Mouse (Mus musculus) CH12.LX (cell line): ENCODE results near the gene Rexo5. TPM values are rescaled to one million over a fixed set of nuclear protein-coding genes. Genes with fewer than 3 reads are reported as not detected.

Experiments
- DNase-seq: peaks from one replicate; pipeline ENCODE4 v3.0.0-alpha.2; 2013; ENCODE audit errors: extremely low read depth
- H3K27ac ChIP-seq: 2 replicates; pipeline ENCODE4 v1.5.1; 2012; ENCODE audit warnings: low read depth, mild to moderate bottlenecking, control low read depth, moderate library complexity; ENCODE audit not compliant: insufficient read depth
- H3K27me3 ChIP-seq: replicated peaks from 2 replicates; pipeline ENCODE3; 2012; ENCODE audit warnings: inconsistent platforms
- H3K36me3 ChIP-seq, 2 experiments: replicated peaks in 1 of 2; 2 replicates each; pipeline versions ENCODE3 to v1.6.1; 2012; ENCODE audit warnings: inconsistent platforms in 1 of 2, low read length in 1 of 2, mild to moderate bottlenecking in 1 of 2, mixed read lengths in 1 of 2, moderate library complexity in 1 of 2; ENCODE audit not compliant: control insufficient read depth in 1 of 2, insufficient read depth in 1 of 2
- H3K4me1 ChIP-seq, 2 experiments: 2 replicates each; pipeline ENCODE4 v1.6.1; 2012; ENCODE audit warnings: inconsistent platforms in 1 of 2, moderate library complexity in 1 of 2; ENCODE audit not compliant: insufficient read depth in 2 of 2, control insufficient read depth in 1 of 2
- H3K4me2 ChIP-seq: 2 replicates; pipeline ENCODE4 v1.6.1; 2012; ENCODE audit warnings: low read depth, mild to moderate bottlenecking, control low read depth; ENCODE audit not compliant: poor library complexity, insufficient read depth, severe bottlenecking
- H3K4me3 ChIP-seq, 3 experiments: fragments of 150-350 bp in 1 of 3; sonication (generic) in 1 of 3; replicated peaks in 1 of 3; 2 replicates each; pipeline versions ENCODE3 to v1.5.1; 2011 to 2012; ENCODE audit warnings: low read depth in 2 of 3, low read length in 2 of 3, mild to moderate bottlenecking in 2 of 3, moderate library complexity in 2 of 3, control low read depth in 1 of 3, improper control_type of control experiment in 1 of 3, inconsistent platforms in 1 of 3, mixed read lengths in 1 of 3; ENCODE audit not compliant: poor library complexity in 1 of 3
- H3K79me2 ChIP-seq: replicated peaks from 2 replicates; pipeline ENCODE4 v1.6.1; 2012; ENCODE audit warnings: mild to moderate bottlenecking, moderate library complexity; ENCODE audit not compliant: control insufficient read depth, poor library complexity, insufficient read depth, severe bottlenecking; ENCODE audit errors: extremely low read depth
- H3K9ac ChIP-seq: 2 replicates; pipeline ENCODE4 v1.6.1; 2012; ENCODE audit warnings: low read depth, mild to moderate bottlenecking, control low read depth, moderate library complexity; ENCODE audit not compliant: insufficient read depth
- H3K9me3 ChIP-seq: replicated peaks from 2 replicates; pipeline ENCODE3; 2012; ENCODE audit warnings: low read length, inconsistent platforms, mixed read lengths
- BHLHE40 ChIP-seq: IDR thresholded peaks from 2 replicates; pipeline ENCODE4 v1.6.1; 2011; ENCODE audit warnings: mild to moderate bottlenecking, low read depth, low read length, improper control_type of control experiment
- CHD1 ChIP-seq: IDR thresholded peaks from 2 replicates; pipeline ENCODE4 v1.6.1; 2012; ENCODE audit warnings: low read depth, low read length, improper control_type of control experiment, inconsistent platforms
- CTCF ChIP-seq, 2 experiments: IDR thresholded peaks in 1 of 2; conservative IDR thresholded peaks in 1 of 2; 2 replicates each; pipeline ENCODE4 v1.5.1; 2011 to 2012; ENCODE audit warnings: low read depth in 2 of 2, low read length in 2 of 2, improper control_type of control experiment in 1 of 2, inconsistent platforms in 1 of 2, mild to moderate bottlenecking in 1 of 2, moderate library complexity in 1 of 2
- E2F4 ChIP-seq: IDR thresholded peaks from 2 replicates; pipeline ENCODE4 v1.6.1; 2011; ENCODE audit warnings: low read depth, low read length, improper control_type of control experiment; ENCODE audit not compliant: insufficient replicate concordance
- ELF1 ChIP-seq: IDR thresholded peaks from 2 replicates; pipeline ENCODE4 v1.6.1; 2014; ENCODE audit warnings: low read depth, mild to moderate bottlenecking, inconsistent platforms, low read length, improper control_type of control experiment
- EP300 ChIP-seq: IDR thresholded peaks from 2 replicates; pipeline ENCODE4 v1.6.1; 2011; ENCODE audit warnings: low read length, improper control_type of control experiment
- ETS1 ChIP-seq: conservative IDR thresholded peaks from 2 replicates; pipeline ENCODE4 v1.6.1; 2012; ENCODE audit warnings: low read depth, mild to moderate bottlenecking, inconsistent platforms, low read length, improper control_type of control experiment, moderate library complexity
- GABPA ChIP-seq: IDR thresholded peaks from 2 replicates; pipeline ENCODE4 v1.6.1; 2012; ENCODE audit warnings: low read depth, low read length, improper control_type of control experiment, inconsistent platforms; ENCODE audit not compliant: insufficient replicate concordance
- IRF4 ChIP-seq: IDR thresholded peaks from 2 replicates; pipeline ENCODE4 v1.6.1; 2014; ENCODE audit warnings: low read depth, mild to moderate bottlenecking, inconsistent platforms, low read length, improper control_type of control experiment
- JUN ChIP-seq: IDR thresholded peaks from 2 replicates; pipeline ENCODE4 v1.6.1; 2011; ENCODE audit warnings: low read depth, mild to moderate bottlenecking, low read length, improper control_type of control experiment, moderate library complexity; ENCODE audit not compliant: insufficient read depth
- JUND ChIP-seq: conservative IDR thresholded peaks from 2 replicates; pipeline ENCODE4 v1.6.1; 2011; ENCODE audit warnings: low read depth, low read length, improper control_type of control experiment
- KAT2A ChIP-seq: IDR thresholded peaks from 2 replicates; pipeline ENCODE4 v1.6.1; 2012; ENCODE audit warnings: low read length, improper control_type of control experiment, inconsistent platforms; ENCODE audit not compliant: insufficient replicate concordance
- MAFK ChIP-seq: IDR thresholded peaks from 2 replicates; pipeline ENCODE4 v1.6.1; 2011; ENCODE audit warnings: low read length, improper control_type of control experiment; ENCODE audit not compliant: insufficient replicate concordance
- MAX ChIP-seq: IDR thresholded peaks from 2 replicates; pipeline ENCODE4 v1.6.1; 2011; ENCODE audit warnings: low read length, improper control_type of control experiment
- NELFE ChIP-seq: IDR thresholded peaks from 2 replicates; pipeline ENCODE4 v1.6.1; 2011; ENCODE audit warnings: low read depth, low read length, improper control_type of control experiment
- NRF1 ChIP-seq: IDR thresholded peaks from 2 replicates; pipeline ENCODE4 v1.6.1; 2014; ENCODE audit warnings: low read depth, mild to moderate bottlenecking, inconsistent platforms, low read length, improper control_type of control experiment, moderate library complexity
- PAX5 ChIP-seq: IDR thresholded peaks from 2 replicates; pipeline ENCODE4 v1.6.1; 2012; ENCODE audit warnings: low read length, inconsistent platforms, mixed read lengths
- POLR2A ChIP-seq: IDR thresholded peaks from 2 replicates; pipeline ENCODE4 v1.6.1; 2011; ENCODE audit warnings: low read depth, mild to moderate bottlenecking, improper control_type of control experiment, low read length
- POLR2AphosphoS2 ChIP-seq: IDR thresholded peaks from 2 replicates; pipeline ENCODE4 v1.6.1; 2011; ENCODE audit warnings: low read depth, low read length, improper control_type of control experiment
- RCOR1 ChIP-seq: conservative IDR thresholded peaks from 2 replicates; pipeline ENCODE4 v1.6.1; 2012; ENCODE audit warnings: low read depth, mild to moderate bottlenecking, inconsistent platforms, low read length, improper control_type of control experiment
- SIN3A ChIP-seq: IDR thresholded peaks from 2 replicates; pipeline ENCODE4 v1.6.1; 2012; ENCODE audit warnings: low read length, improper control_type of control experiment, inconsistent platforms
- SMC3 ChIP-seq: IDR thresholded peaks from 2 replicates; pipeline ENCODE4 v1.6.1; 2011; ENCODE audit warnings: low read depth, low read length, improper control_type of control experiment
- TBP ChIP-seq: conservative IDR thresholded peaks from 2 replicates; pipeline ENCODE4 v1.6.1; 2011; ENCODE audit warnings: low read depth, low read length, improper control_type of control experiment
- TCF12 ChIP-seq: IDR thresholded peaks from 2 replicates; pipeline ENCODE4 v1.6.1; 2014; ENCODE audit warnings: low read depth, mild to moderate bottlenecking, inconsistent platforms, low read length, improper control_type of control experiment
- UBTF ChIP-seq: IDR thresholded peaks from 2 replicates; pipeline ENCODE4 v1.6.1; 2012; ENCODE audit warnings: low read depth, mild to moderate bottlenecking, inconsistent platforms, low read length, improper control_type of control experiment, moderate library complexity
- USF1 ChIP-seq: IDR thresholded peaks from 2 replicates; pipeline ENCODE4 v1.6.1; 2014; ENCODE audit warnings: low read depth, mild to moderate bottlenecking, inconsistent platforms, low read length, improper control_type of control experiment
- USF2 ChIP-seq: conservative IDR thresholded peaks from 2 replicates; pipeline ENCODE4 v1.6.1; 2011; ENCODE audit warnings: low read depth, low read length, improper control_type of control experiment
- ZC3H11A ChIP-seq: IDR thresholded peaks from 2 replicates; pipeline ENCODE4 v1.6.1; 2012; ENCODE audit warnings: low read depth, mild to moderate bottlenecking, inconsistent platforms, low read length, improper control_type of control experiment
- ZMIZ1 ChIP-seq: IDR thresholded peaks from 2 replicates; pipeline ENCODE4 v1.6.1; 2012; ENCODE audit warnings: low read depth, mild to moderate bottlenecking, inconsistent platforms, low read length, improper control_type of control experiment
- dilution Hi-C: fragments of 300-500 bp; cut with MboI; formaldehyde crosslinking; loops from 2 replicates; pipeline ENCODE4 v1.14.3; 2020; ENCODE audit warnings: low sequenced_read_pairs; ENCODE audit not compliant: extremely low pct_unique_long_range_greater_than_20kb, extremely low pct_ligation_motif_present
- in situ Hi-C: fragments of 300-500 bp; cut with MboI; formaldehyde crosslinking; loops from 3 replicates; pipeline ENCODE4 v1.14.3; 2019; ENCODE audit warnings: low sequenced_read_pairs, low pct_ligation_motif_present, low pct_unique_long_range_greater_than_20kb, mixed read lengths
- polyA plus RNA-seq: library from polyadenylated mRNA; unstranded; fragments of >175 nt; gene quantifications from 2 replicates; pipeline ENCODE4 v1.2.1, GENCODE M21; 2012; ENCODE audit warnings: low read depth; ENCODE audit not compliant: insufficient read length
- total RNA-seq, 2 experiments: library from RNA; depleted of rRNA; stranded (reverse); fragments of 300-350 nt in 1 of 2; fragments of >200 nt in 1 of 2; gene quantifications; 2 replicates each; pipeline ENCODE4 v1.2.3; 2012 to 2014

Gene Rexo5
- total and polyA plus RNA-seq, 3 experiments: 11.0 to 15.5 (median 12.0) TPM

GRCm38 (mm10) chr7:119894818-119895544 lies 101.2 kb downstream of the Rexo5 start:
- peak overlapping the region; percentile 73 to 88 (median 81) for H3K4me3 ChIP-seq
- 0 out of 2 replicates have a peak, but pooled peaks have one; percentile 32 for TF ChIP-seq SIN3A
- no peak for TF ChIP-seq JUND
- TF ChIP-seq, all 38 proteins: peak for 1
- Histone ChIP-seq H3K9me3 (no peaks in the 10 kb centered on the region), H3K4me2 (peak overlapping the region; percentile 73), H3K79me2 (no peaks in the 10 kb centered on the region; the same call in 1 of the 2 replicates), H3K27ac (no peak overlapping the region), H3K4me1 (peaks cover 2 to 36% of the 10 kb centered on the region in 2 experiments; a peak in 3 of 4 replicates), H3K36me3 (peaks cover 0 to 7% of the 10 kb centered on the region in 2 experiments), H3K9ac (peak overlapping the region; percentile 73), H3K27me3 (no peaks in the 10 kb centered on the region)
- no peak for DNase-seq
- in situ Hi-C loops: no loop called here
- dilution Hi-C loops: no loop called here

DNA sequence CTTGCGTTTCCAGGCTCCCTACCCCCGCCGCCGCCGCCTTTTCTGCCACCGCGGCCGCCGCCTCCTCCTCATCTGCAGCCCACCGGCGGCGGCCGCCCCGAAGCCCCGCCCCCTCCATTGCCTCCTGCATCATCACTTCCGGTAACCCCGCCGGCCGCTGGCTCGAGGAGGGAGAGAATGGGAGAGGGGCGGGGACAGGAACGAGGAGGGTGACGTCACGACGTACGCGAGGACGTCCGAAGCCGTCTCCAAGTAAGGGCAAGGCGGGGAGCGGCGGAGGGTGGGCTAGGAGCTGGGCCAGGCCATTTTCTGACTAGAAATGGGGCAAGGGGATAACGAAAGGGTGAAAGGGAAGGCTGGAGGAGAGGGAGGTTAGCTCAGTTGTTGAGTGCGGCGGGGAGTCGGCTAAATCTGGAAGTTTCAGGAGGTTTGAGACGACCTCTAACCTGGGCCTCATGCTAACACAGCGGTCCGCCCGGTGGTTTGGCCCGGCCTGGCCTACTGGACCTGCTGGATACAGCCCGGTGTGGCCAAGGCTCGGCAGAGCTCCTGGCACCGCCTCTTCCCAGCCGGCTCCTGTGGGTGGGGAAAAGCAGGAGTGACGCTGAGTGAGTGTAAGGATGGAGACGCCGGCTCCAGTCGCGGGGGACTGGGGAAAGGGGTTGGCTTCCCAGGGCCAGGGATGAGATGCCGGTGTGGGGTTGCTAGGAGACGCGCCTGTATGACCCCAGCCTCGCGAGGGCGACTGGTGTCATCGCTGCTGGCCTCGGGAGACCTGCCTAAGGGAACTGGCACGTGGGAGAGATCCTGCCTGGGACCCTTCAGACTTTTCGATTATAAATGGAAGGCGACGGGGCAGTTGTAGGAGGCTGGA lies 102.1 kb downstream of the Rexo5 start, which contains the start of the genes Lyrm1 and Dcun1d3:
TSS of gene Lyrm1 (plus strand) at position 223 of the 874 bp plus-strand sequence.
TSS of gene Dcun1d3 (minus strand) at position 660 of the 874 bp plus-strand sequence.
- Histone ChIP-seq H3K4me3 (peak within 1 kb of the TSS; percentile 81 to 88 (median 86)), H3K9me3 (no peaks in the 10 kb centered on the region), H3K79me2 (no peaks in the 10 kb centered on the region; the same call in 1 of the 2 replicates), H3K36me3 (peaks cover 0 to 7% of the 10 kb centered on the region in 2 experiments), H3K4me1 (peaks cover 2 to 37% of the 10 kb centered on the region in 2 experiments; a peak in 3 of 4 replicates), H3K27me3 (no peaks in the 10 kb centered on the region), H3K27ac (peak within 1 kb of the TSS; percentile 21), H3K4me2 (peak within 1 kb of the TSS; percentile 73), H3K9ac (peak within 1 kb of the TSS; percentile 73)
- dilution Hi-C loops: no loop called here
- in situ Hi-C loops: no loop called here
- DNase-seq: peak; percentile 97
- peak; percentile 30; the same call in 1 of the 2 replicates for TF ChIP-seq NRF1
- TF ChIP-seq POLR2A: peak; percentile 73
- no peak; the same call in 1 of the 2 replicates for TF ChIP-seq RCOR1
- no peak for TF ChIP-seq ZMIZ1
- TF ChIP-seq PAX5: no peak
- TF ChIP-seq USF2: no peak
- TF ChIP-seq CTCF (conservative IDR thresholded peaks at IDR 0.05 in 1 of 2, IDR thresholded peaks at IDR 0.05 in 1 of 2; ENCODE audit: low read depth in 2 of 2, low read length in 2 of 2): no peak
- peak; percentile 76; the same call in 1 of the 2 replicates for TF ChIP-seq KAT2A
- TF ChIP-seq TCF12: peak; percentile 57; the same call in 1 of the 2 replicates
- TF ChIP-seq MAX: no peak; the same call in 1 of the 2 replicates
- TF ChIP-seq USF1: no peak
- TF ChIP-seq GABPA: no peak; the same call in 1 of the 2 replicates
- no peak for TF ChIP-seq MAFK
- no peak for TF ChIP-seq ZC3H11A
- no peak for TF ChIP-seq EP300
- peak; percentile 88 for TF ChIP-seq NELFE
- TF ChIP-seq POLR2AphosphoS2: 0 out of 2 replicates have a peak, but pooled peaks have one; percentile 44
- TF ChIP-seq E2F4: no peak
- no peak for TF ChIP-seq UBTF
- TF ChIP-seq ELF1: peak; percentile 87
- TF ChIP-seq SMC3: no peak
- 0 out of 2 replicates have a peak, but pooled peaks have one; percentile 12 for TF ChIP-seq TBP
- TF ChIP-seq ETS1: peak; percentile 47; the same call in 1 of the 2 replicates
- no peak for TF ChIP-seq JUN
- TF ChIP-seq CHD1: peak; percentile 95
- no peak for TF ChIP-seq IRF4
- TF ChIP-seq BHLHE40: peak; percentile 61
